Comparison of ENCODE assay signal across 1 mouse cellular context in the genomic region with DNA sequence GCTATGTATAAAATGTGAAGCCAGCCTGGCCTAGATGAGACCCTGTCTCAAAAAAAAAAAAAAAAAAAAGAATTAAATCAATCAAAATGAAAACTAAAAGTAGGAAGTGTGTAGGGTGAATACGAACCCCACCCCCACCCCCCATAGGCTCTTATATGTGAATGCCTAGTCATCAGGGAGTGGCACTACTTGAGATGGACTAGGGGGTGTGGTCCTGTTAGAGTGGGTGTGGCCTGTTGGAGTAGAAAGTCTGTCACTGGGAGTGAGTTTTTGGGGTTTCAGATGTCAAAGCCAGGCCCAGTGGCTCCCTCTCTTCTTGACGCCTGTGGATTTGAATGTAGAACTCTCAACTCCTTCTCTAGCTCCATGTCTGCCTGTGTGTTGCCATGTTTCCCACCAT.
TF ChIP-seq lines count a peak whose summit lies in the region.

No protein-coding gene starts in this region.

TF ChIP-seq in MEL, 35 proteins besides CTCF, POLR2A, EP300 and RAD21 (continued from another document):
- TF ChIP-seq MAX (IDR thresholded peaks at IDR 0.05; ENCODE audit: low read length) (no peak), ETS1 (IDR thresholded peaks at IDR 0.05; ENCODE audit: low read depth, low read length) (no peak), ZKSCAN1 (IDR thresholded peaks at IDR 0.05; ENCODE audit: low read depth, low read length) (no peak), MEF2A (IDR thresholded peaks at IDR 0.05; ENCODE audit: extremely low read depth, insufficient replicate concordance, low read depth, low read length, poor library complexity, severe bottlenecking) (no peak), CHD1 (IDR thresholded peaks at IDR 0.05; ENCODE audit: low read depth, low read length) (no peak)
